Mouse (Mus musculus) limb, embryonic 15.5 days (tissue): Measurements from ENCODE around the gene Cacng7. TPM values are rescaled to one million over a fixed set of nuclear protein-coding genes. Genes with fewer than 3 reads are reported as not detected.

ENCODE experiments used
- ATAC-seq: fragments of 200-750 bp; cut with Nextera tagmentation; 2 replicates; pipeline ENCODE4 v1.8.0; 2017; ENCODE audit warnings: low read depth, moderate TSS enrichment; ENCODE audit not compliant: insufficient number of reproducible peaks, low FRiP score, low TSS enrichment
- H3K27ac ChIP-seq: fragments of 300-500 bp; sonication (generic); 2 replicates; pipeline ENCODE4 v1.5.1; 2015; ENCODE audit warnings: moderate library complexity, mild to moderate bottlenecking, inconsistent platforms
- H3K27me3 ChIP-seq: fragments of 300-500 bp; sonication (generic); 2 replicates; pipeline ENCODE4 v1.6.1; 2015; ENCODE audit warnings: inconsistent platforms
- H3K36me3 ChIP-seq: fragments of 300-500 bp; sonication (generic); 2 replicates; pipeline ENCODE4 v1.6.1; 2015; ENCODE audit warnings: inconsistent platforms
- H3K4me1 ChIP-seq: fragments of 300-500 bp; sonication (generic); 2 replicates; pipeline ENCODE4 v1.6.1; 2015; ENCODE audit warnings: inconsistent platforms
- H3K4me2 ChIP-seq: fragments of 300-500 bp; sonication (generic); 2 replicates; pipeline ENCODE4 v1.6.1; 2015; ENCODE audit warnings: mild to moderate bottlenecking, inconsistent platforms
- H3K4me3 ChIP-seq: fragments of 300-500 bp; sonication (generic); 2 replicates; pipeline ENCODE4 v1.5.1; 2015; ENCODE audit warnings: mild to moderate bottlenecking, inconsistent platforms
- H3K9ac ChIP-seq: fragments of 300-500 bp; sonication (generic); 2 replicates; pipeline ENCODE4 v1.6.1; 2015; ENCODE audit warnings: inconsistent platforms
- H3K9me3 ChIP-seq: fragments of 300-500 bp; sonication (generic); 2 replicates; pipeline ENCODE4 v1.6.1; 2016; ENCODE audit warnings: inconsistent platforms
- WGBS: fragments of 180-500 bp; shearing (Covaris S2); methylation state at CpG from one replicate; pipeline ENCODE4 v1.1.7; 2015; 5-methylcytosine and 5-hydroxymethylcytosine counted together
- polyA plus RNA-seq: library from polyadenylated mRNA; unstranded; fragments of >200 nt; fragmentation: Nextera tagmentation; extraction: Ambion mirVana; gene quantifications from 2 replicates; pipeline ENCODE4 v1.2.1, GENCODE M21; 2015

Cacng7 gene
- polyA plus RNA-seq, 1 experiment from 2014 or later = 2.6 TPM

- H3K36me3 ChIP-seq = no peaks in the 10 kb centered on the region
- peaks cover 5% of the 10 kb centered on the region; the same call in 1 of the 2 replicates for H3K27me3 ChIP-seq
- H3K4me1 ChIP-seq = peaks cover 21% of the 10 kb centered on the region
- peak overlapping the region; percentile 59 for H3K4me2 ChIP-seq
- peak overlapping the region; percentile 68 for H3K4me3 ChIP-seq
- 0 out of 2 replicates have a peak overlapping the region, but pooled peaks have one; percentile 21 for H3K9ac ChIP-seq
- ATAC-seq = peak; percentile 93
- under 1% methylated on average over 22 of the region's 27 CpGs for WGBS
- no peaks in the 10 kb centered on the region for H3K9me3 ChIP-seq
- H3K27ac ChIP-seq = peak overlapping the region; percentile 92
Measured at GRCm38 (mm10) chr7:3331581-3332223, 1.1 kb upstream of the Cacng7 start.

GRCm38 (mm10) chr7:3332224-3332615, 535 bp upstream of the Cacng7 start:
- peak overlapping the region; percentile 92 for H3K27ac ChIP-seq
- peak overlapping the region; percentile 59 for H3K4me2 ChIP-seq
- 3% methylated on average over 4 of the region's 4 CpGs for WGBS
- H3K4me3 ChIP-seq = peak overlapping the region; percentile 68
- H3K36me3 ChIP-seq = no peaks in the 10 kb centered on the region
- H3K9me3 ChIP-seq = no peaks in the 10 kb centered on the region
- H3K4me1 ChIP-seq = peaks cover 21% of the 10 kb centered on the region
- H3K27me3 ChIP-seq = peaks cover 5% of the 10 kb centered on the region; the same call in 1 of the 2 replicates
- H3K9ac ChIP-seq = 0 out of 2 replicates have a peak overlapping the region, but pooled peaks have one; percentile 21
- ATAC-seq = no peak

- H3K4me3 ChIP-seq = peak overlapping the region; percentile 68
- H3K36me3 ChIP-seq = no peaks in the 10 kb centered on the region
- H3K4me1 ChIP-seq = peaks cover 21% of the 10 kb centered on the region
- 12% methylated on average over 5 of the region's 5 CpGs for WGBS
- peaks cover 5% of the 10 kb centered on the region; the same call in 1 of the 2 replicates for H3K27me3 ChIP-seq
- ATAC-seq = no peak
- peak overlapping the region; percentile 59 for H3K4me2 ChIP-seq
- H3K27ac ChIP-seq = peak overlapping the region; percentile 92
- no peaks in the 10 kb centered on the region for H3K9me3 ChIP-seq
- peak overlapping the region; percentile 67; the same call in 1 of the 2 replicates for H3K9ac ChIP-seq
Measured at GRCm38 (mm10) chr7:3333542-3333941, 787 bp downstream of the Cacng7 start.

GRCm38 (mm10) chr7:3336412-3336811, 3.7 kb downstream of the Cacng7 start:
- H3K4me3 ChIP-seq = no peak overlapping the region
- WGBS = 71% methylated on average over 17 of the region's 17 CpGs
- H3K9ac ChIP-seq = no peak overlapping the region
- no peaks in the 10 kb centered on the region for H3K9me3 ChIP-seq
- H3K4me2 ChIP-seq = no peak overlapping the region
- H3K27me3 ChIP-seq = no peaks in the 10 kb centered on the region
- H3K4me1 ChIP-seq = peaks cover 9% of the 10 kb centered on the region; the same call in 1 of the 2 replicates
- ATAC-seq = no peak
- H3K36me3 ChIP-seq = peaks cover 15% of the 10 kb centered on the region
- H3K27ac ChIP-seq = no peak overlapping the region

- Histone ChIP-seq H3K36me3 (peaks cover 31% of the 10 kb centered on the region), H3K27ac (no peak overlapping the region), H3K4me2 (no peak overlapping the region), H3K27me3 (no peaks in the 10 kb centered on the region), H3K9ac (no peak overlapping the region), H3K4me1 (peaks cover 3% of the 10 kb centered on the region; the same call in 1 of the 2 replicates), H3K9me3 (no peaks in the 10 kb centered on the region), H3K4me3 (no peak overlapping the region)
- 80% methylated on average over 11 of the region's 11 CpGs for WGBS
- ATAC-seq = no peak
Measured at GRCm38 (mm10) chr7:3338286-3338935, 5.7 kb downstream of the Cacng7 start.

GRCm38 (mm10) chr7:3339010-3339409, 6.3 kb downstream of the Cacng7 start:
- WGBS = 90% methylated on average over 11 of the region's 11 CpGs

GRCm38 (mm10) chr7:3343861-3344260, 11.1 kb downstream of the Cacng7 start:
- no peak overlapping the region for H3K27ac ChIP-seq
- H3K9me3 ChIP-seq = no peaks in the 10 kb centered on the region
- H3K4me2 ChIP-seq = no peak overlapping the region
- 81% methylated on average over 3 of the region's 3 CpGs for WGBS
- no peaks in the 10 kb centered on the region for H3K27me3 ChIP-seq
- ATAC-seq = no peak
- no peak overlapping the region for H3K4me3 ChIP-seq
- H3K9ac ChIP-seq = no peak overlapping the region
- no peaks in the 10 kb centered on the region for H3K4me1 ChIP-seq
- peaks cover 69% of the 10 kb centered on the region for H3K36me3 ChIP-seq

More at GRCm38 (mm10) chr7:3339010-3339409, 6.3 kb downstream of the Cacng7 start:
- Histone ChIP-seq H3K27ac (no peak overlapping the region), H3K4me2 (no peak overlapping the region), H3K4me1 (no peaks in the 10 kb centered on the region), H3K36me3 (peaks cover 35% of the 10 kb centered on the region), H3K27me3 (no peaks in the 10 kb centered on the region), H3K4me3 (no peak overlapping the region), H3K9ac (no peak overlapping the region), H3K9me3 (no peaks in the 10 kb centered on the region)
- no peak for ATAC-seq

- no peak overlapping the region for H3K27ac ChIP-seq
- no peak for ATAC-seq
- 90% methylated on average over 3 of the region's 3 CpGs for WGBS
- no peak overlapping the region for H3K4me2 ChIP-seq
- no peaks in the 10 kb centered on the region for H3K9me3 ChIP-seq
- H3K4me1 ChIP-seq = no peaks in the 10 kb centered on the region
- no peak overlapping the region for H3K4me3 ChIP-seq
- peaks cover 74% of the 10 kb centered on the region for H3K36me3 ChIP-seq
- H3K9ac ChIP-seq = no peak overlapping the region
- no peaks in the 10 kb centered on the region for H3K27me3 ChIP-seq
Measured at GRCm38 (mm10) chr7:3345301-3345700, 12.5 kb downstream of the Cacng7 start.

- Histone ChIP-seq H3K27me3 (no peaks in the 10 kb centered on the region), H3K4me2 (no peak overlapping the region), H3K27ac (no peak overlapping the region), H3K9ac (no peak overlapping the region), H3K4me1 (no peaks in the 10 kb centered on the region), H3K4me3 (no peak overlapping the region), H3K36me3 (peaks cover 64% of the 10 kb centered on the region), H3K9me3 (no peaks in the 10 kb centered on the region)
- WGBS = 73% methylated on average over 20 of the region's 20 CpGs
- no peak for ATAC-seq
Measured at GRCm38 (mm10) chr7:3347366-3348287, 14.9 kb downstream of the Cacng7 start.

- Histone ChIP-seq H3K4me3 (no peak overlapping the region), H3K4me1 (no peaks in the 10 kb centered on the region), H3K4me2 (no peak overlapping the region), H3K9ac (no peak overlapping the region), H3K27ac (no peak overlapping the region), H3K9me3 (no peaks in the 10 kb centered on the region), H3K27me3 (no peaks in the 10 kb centered on the region), H3K36me3 (peaks cover 57% of the 10 kb centered on the region)
- no peak for ATAC-seq
- WGBS = 74% methylated on average over 5 of the region's 5 CpGs
Measured at GRCm38 (mm10) chr7:3348326-3348725, 15.6 kb downstream of the Cacng7 start.

GRCm38 (mm10) chr7:3349775-3350174, 17.0 kb downstream of the Cacng7 start:
- Histone ChIP-seq H3K4me2 (no peak overlapping the region), H3K4me3 (no peak overlapping the region), H3K9ac (no peak overlapping the region), H3K4me1 (no peaks in the 10 kb centered on the region), H3K27me3 (no peaks in the 10 kb centered on the region), H3K9me3 (no peaks in the 10 kb centered on the region), H3K36me3 (peaks cover 49% of the 10 kb centered on the region), H3K27ac (no peak overlapping the region)
- no peak for ATAC-seq
- 85% methylated on average over 9 of the region's 9 CpGs for WGBS
